Mouse (Mus musculus): ENCODE measurements at regions not wholly inside any gene's neighbourhood (a gene's known extent, or its start where the extent isn't known, plus 50 kb on each side); places are given as distances from the start of the nearest gene placed in this dataset.
A peak's percentile ranks its signal among the peaks of the same experiment; 100 is the strongest.
"Not testable (repeated sequence)": the region's sequence is repeated elsewhere in the genome, so short reads cannot be mapped to it uniquely, and the experiment has no call there.

DNA sequence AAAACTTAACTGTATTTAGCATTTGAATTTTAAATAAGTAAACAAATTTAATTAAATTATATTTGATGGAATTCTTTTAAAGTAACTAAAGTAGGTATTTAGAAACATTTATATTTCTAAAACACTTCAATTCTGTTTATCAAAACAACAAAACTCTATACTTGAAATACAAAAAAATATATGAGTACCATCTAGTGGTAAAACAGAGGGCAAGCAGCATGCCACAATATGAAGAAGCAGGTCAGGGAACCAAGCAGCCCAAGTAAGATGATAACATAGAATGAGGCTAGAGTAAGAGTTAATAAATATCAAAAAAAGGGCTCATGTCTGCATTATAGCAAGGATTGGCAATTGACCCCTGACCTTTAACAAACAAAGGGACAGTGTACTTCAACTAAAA is 639.7 kb downstream of the Cdh10 start:
- DNase-seq (ENCODE audit: low spot score): no peak

GRCm38 (mm10) chr15:19473521-19473920 is 654.8 kb downstream of the Cdh10 start:
- Histone ChIP-seq H3K9ac (no peak overlapping the region), H3K36me3 (replicated peaks; ENCODE audit: control insufficient read depth, insufficient read depth) (no peaks in the 10 kb centered on the region), H3K4me3 (replicated peaks; ENCODE audit: low read length) (no peak overlapping the region), H3K4me1 (replicated peaks; ENCODE audit: control insufficient read depth, insufficient read depth, low read length) (no peaks in the 10 kb centered on the region), H3K27ac (no peak overlapping the region), H3K4me2 (replicated peaks) (no peak overlapping the region), H3K9me3 (ENCODE audit: control insufficient read depth, low read length) (no peaks in the 10 kb centered on the region), H3K27me3 (ENCODE audit: control insufficient read depth, insufficient read depth, low read length) (no peaks in the 10 kb centered on the region)
- DNase-seq (ENCODE audit: low spot score) (peak; percentile 76), ATAC-seq (ENCODE audit: low FRiP score) (no peak)
- 29% methylated on average over 2 of the region's 2 CpGs for WGBS

More for the DNA sequence above, 639.7 kb downstream of the Cdh10 start:
- Histone ChIP-seq H3K36me3 (replicated peaks; ENCODE audit: control insufficient read depth, insufficient read depth) (no peaks in the 10 kb centered on the region), H3K9ac (no peak overlapping the region), H3K9me3 (ENCODE audit: control insufficient read depth, low read length) (no peaks in the 10 kb centered on the region), H3K4me2 (replicated peaks) (no peak overlapping the region), H3K4me3 (replicated peaks; ENCODE audit: low read length) (no peak overlapping the region), H3K27me3 (ENCODE audit: control insufficient read depth, insufficient read depth, low read length) (no peaks in the 10 kb centered on the region), H3K4me1 (replicated peaks; ENCODE audit: control insufficient read depth, insufficient read depth, low read length) (no peaks in the 10 kb centered on the region), H3K27ac (no peak overlapping the region)
- ATAC-seq (ENCODE audit: low FRiP score): no peak

GRCm38 (mm10) chr15:19493556-19493955 is 674.8 kb downstream of the Cdh10 start:
- not testable (repeated sequence) for H3K36me3 ChIP-seq (replicated peaks; ENCODE audit: control insufficient read depth, insufficient read depth); DNase-seq (ENCODE audit: low spot score); ATAC-seq (ENCODE audit: low FRiP score); H3K27ac ChIP-seq; H3K4me3 ChIP-seq (replicated peaks; ENCODE audit: low read length); H3K4me1 ChIP-seq (replicated peaks; ENCODE audit: control insufficient read depth, insufficient read depth, low read length); H3K9me3 ChIP-seq (ENCODE audit: control insufficient read depth, low read length); H3K9ac ChIP-seq; H3K4me2 ChIP-seq (replicated peaks); H3K27me3 ChIP-seq (ENCODE audit: control insufficient read depth, insufficient read depth, low read length)

- H3K27ac ChIP-seq: no peak overlapping the region
- ATAC-seq (ENCODE audit: low FRiP score) (no peak), DNase-seq (ENCODE audit: low spot score) (no peak)
- no peaks in the 10 kb centered on the region for H3K27me3 ChIP-seq (ENCODE audit: control insufficient read depth, insufficient read depth, low read length)
- H3K4me3 ChIP-seq (replicated peaks; ENCODE audit: low read length): no peak overlapping the region
- no peaks in the 10 kb centered on the region for H3K4me1 ChIP-seq (replicated peaks; ENCODE audit: control insufficient read depth, insufficient read depth, low read length)
- H3K36me3 ChIP-seq (replicated peaks; ENCODE audit: control insufficient read depth, insufficient read depth): no peaks in the 10 kb centered on the region
- WGBS: 75% methylated on average over 2 of the region's 2 CpGs
- no peak overlapping the region for H3K9ac ChIP-seq
- H3K4me2 ChIP-seq (replicated peaks): no peak overlapping the region
- no peaks in the 10 kb centered on the region for H3K9me3 ChIP-seq (ENCODE audit: control insufficient read depth, low read length)
Measured at GRCm38 (mm10) chr15:19519377-19519776, 700.6 kb downstream of the Cdh10 start.

DNA sequence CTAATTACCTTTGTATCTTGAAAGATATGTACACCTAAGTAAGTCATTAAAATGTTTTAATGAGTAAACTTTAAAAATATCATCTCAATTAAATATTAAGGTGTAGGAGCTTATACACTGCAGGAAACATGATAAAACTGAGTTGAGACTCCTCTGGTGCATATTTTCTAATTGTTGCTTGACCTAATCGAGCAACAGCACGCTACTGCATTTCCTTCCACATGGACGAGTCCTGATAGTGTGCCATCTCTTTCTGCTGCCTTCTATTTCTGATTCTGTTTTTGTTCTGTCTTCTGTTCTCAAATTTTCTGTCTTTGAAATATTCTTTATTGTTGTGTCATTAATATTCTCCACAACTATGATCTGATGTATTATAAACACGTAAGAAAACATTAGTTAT is 721.9 kb downstream of the Cdh10 start:
- no peaks in the 10 kb centered on the region for H3K9me3 ChIP-seq (ENCODE audit: control insufficient read depth, low read length)
- 91% methylated on average over 4 of the region's 4 CpGs for WGBS
- ATAC-seq (ENCODE audit: low FRiP score) (no peak), DNase-seq (ENCODE audit: low spot score) (no peak)
- no peak overlapping the region for H3K4me3 ChIP-seq (replicated peaks; ENCODE audit: low read length)
- H3K9ac ChIP-seq: no peak overlapping the region
- no peaks in the 10 kb centered on the region for H3K27me3 ChIP-seq (ENCODE audit: control insufficient read depth, insufficient read depth, low read length)
- H3K4me1 ChIP-seq (replicated peaks; ENCODE audit: control insufficient read depth, insufficient read depth, low read length): no peaks in the 10 kb centered on the region
- no peaks in the 10 kb centered on the region for H3K36me3 ChIP-seq (replicated peaks; ENCODE audit: control insufficient read depth, insufficient read depth)
- no peak overlapping the region for H3K4me2 ChIP-seq (replicated peaks)
- H3K27ac ChIP-seq: no peak overlapping the region

GRCm38 (mm10) chr15:19549757-19550156 is 731.0 kb downstream of the Cdh10 start:
- Histone ChIP-seq H3K27ac (no peak overlapping the region), H3K9me3 (ENCODE audit: control insufficient read depth, low read length) (no peaks in the 10 kb centered on the region), H3K4me3 (replicated peaks; ENCODE audit: low read length) (no peak overlapping the region), H3K36me3 (replicated peaks; ENCODE audit: control insufficient read depth, insufficient read depth) (no peaks in the 10 kb centered on the region), H3K27me3 (ENCODE audit: control insufficient read depth, insufficient read depth, low read length) (no peaks in the 10 kb centered on the region), H3K4me2 (replicated peaks) (no peak overlapping the region), H3K4me1 (replicated peaks; ENCODE audit: control insufficient read depth, insufficient read depth, low read length) (no peaks in the 10 kb centered on the region), H3K9ac (no peak overlapping the region)
- ATAC-seq (ENCODE audit: low FRiP score): no peak
- DNase-seq (ENCODE audit: low spot score): no peak

DNA sequence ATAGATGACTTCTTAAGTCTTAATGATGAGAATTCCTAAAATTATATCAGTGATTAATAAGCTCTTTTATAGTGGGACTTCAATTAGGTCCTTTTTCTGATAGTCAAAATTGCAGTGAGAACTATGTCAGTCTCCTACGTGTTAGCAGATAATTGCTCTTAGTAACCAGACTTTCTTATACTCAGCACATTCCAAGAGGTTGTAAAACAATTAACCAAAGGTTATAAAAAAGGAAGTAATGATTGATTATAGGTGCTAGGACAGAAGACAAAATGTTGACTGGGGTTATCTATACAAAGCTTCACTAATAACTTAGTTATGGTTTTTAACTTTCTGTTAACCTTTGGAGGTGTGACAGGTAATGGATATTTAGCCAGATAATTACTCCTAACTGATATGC is 766.0 kb downstream of the Cdh10 start:
- H3K9ac ChIP-seq: no peak overlapping the region

GRCm38 (mm10) chr15:19585281-19585680 is 766.5 kb downstream of the Cdh10 start:
- Histone ChIP-seq H3K4me2 (replicated peaks) (no peak overlapping the region), H3K27me3 (ENCODE audit: control insufficient read depth, insufficient read depth, low read length) (no peaks in the 10 kb centered on the region), H3K9ac (no peak overlapping the region), H3K9me3 (ENCODE audit: control insufficient read depth, low read length) (no peaks in the 10 kb centered on the region), H3K36me3 (replicated peaks; ENCODE audit: control insufficient read depth, insufficient read depth) (no peaks in the 10 kb centered on the region), H3K27ac (no peak overlapping the region), H3K4me3 (replicated peaks; ENCODE audit: low read length) (no peak overlapping the region), H3K4me1 (replicated peaks; ENCODE audit: control insufficient read depth, insufficient read depth, low read length) (no peaks in the 10 kb centered on the region)
- DNase-seq (ENCODE audit: low spot score): no peak
- 97% methylated on average over 1 of the region's 1 CpGs for WGBS
- ATAC-seq (ENCODE audit: low FRiP score): no peak

More for the DNA sequence above, 766.0 kb downstream of the Cdh10 start:
- DNase-seq (ENCODE audit: low spot score): no peak
- no peak overlapping the region for H3K27ac ChIP-seq
- no peaks in the 10 kb centered on the region for H3K4me1 ChIP-seq (replicated peaks; ENCODE audit: control insufficient read depth, insufficient read depth, low read length)
- ATAC-seq (ENCODE audit: low FRiP score): no peak
- H3K4me3 ChIP-seq (replicated peaks; ENCODE audit: low read length): no peak overlapping the region
- H3K36me3 ChIP-seq (replicated peaks; ENCODE audit: control insufficient read depth, insufficient read depth): no peaks in the 10 kb centered on the region
- H3K4me2 ChIP-seq (replicated peaks): no peak overlapping the region
- WGBS: 81% methylated on average over 1 of the region's 1 CpGs
- no peaks in the 10 kb centered on the region for H3K27me3 ChIP-seq (ENCODE audit: control insufficient read depth, insufficient read depth, low read length)
- H3K9me3 ChIP-seq (ENCODE audit: control insufficient read depth, low read length): no peaks in the 10 kb centered on the region

DNA sequence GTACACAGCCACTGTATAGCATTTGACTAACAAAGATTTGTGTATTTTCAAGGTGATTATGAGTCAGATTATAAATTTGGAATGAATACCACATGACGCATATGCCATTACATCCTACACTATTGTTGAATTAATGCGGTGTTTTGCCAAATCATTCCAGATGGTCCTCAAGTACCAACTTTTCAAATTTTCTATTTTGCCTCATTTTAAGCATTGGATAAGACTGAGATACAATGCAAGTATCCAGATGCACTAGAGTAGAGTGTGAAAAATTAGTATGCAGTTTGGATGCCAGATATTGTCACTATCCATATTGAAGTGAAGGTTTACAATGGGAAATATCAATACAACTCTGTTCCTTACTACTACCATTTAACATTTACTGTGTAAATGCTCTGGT is 775.0 kb downstream of the Cdh10 start:
- no peaks in the 10 kb centered on the region for H3K4me1 ChIP-seq (replicated peaks; ENCODE audit: control insufficient read depth, insufficient read depth, low read length)
- H3K27ac ChIP-seq: no peak overlapping the region
- ATAC-seq (ENCODE audit: low FRiP score) (no peak), DNase-seq (ENCODE audit: low spot score) (no peak)
- H3K36me3 ChIP-seq (replicated peaks; ENCODE audit: control insufficient read depth, insufficient read depth): no peaks in the 10 kb centered on the region
- 98% methylated on average over 2 of the region's 2 CpGs for WGBS
- no peak overlapping the region for H3K4me3 ChIP-seq (replicated peaks; ENCODE audit: low read length)
- H3K9ac ChIP-seq: no peak overlapping the region
- H3K27me3 ChIP-seq (ENCODE audit: control insufficient read depth, insufficient read depth, low read length): no peaks in the 10 kb centered on the region
- no peak overlapping the region for H3K4me2 ChIP-seq (replicated peaks)
- no peaks in the 10 kb centered on the region for H3K9me3 ChIP-seq (ENCODE audit: control insufficient read depth, low read length)

- not testable (repeated sequence) for H3K36me3 ChIP-seq (replicated peaks; ENCODE audit: control insufficient read depth, insufficient read depth); H3K4me1 ChIP-seq (replicated peaks; ENCODE audit: control insufficient read depth, insufficient read depth, low read length); H3K27me3 ChIP-seq (ENCODE audit: control insufficient read depth, insufficient read depth, low read length); H3K27ac ChIP-seq; DNase-seq (ENCODE audit: low spot score); ATAC-seq (ENCODE audit: low FRiP score); H3K4me2 ChIP-seq (replicated peaks); H3K9me3 ChIP-seq (ENCODE audit: control insufficient read depth, low read length); H3K4me3 ChIP-seq (replicated peaks; ENCODE audit: low read length); H3K9ac ChIP-seq
- 89% methylated on average over 5 of the region's 5 CpGs for WGBS
Measured at GRCm38 (mm10) chr15:19622367-19622766, 803.6 kb downstream of the Cdh10 start.

Measured in hindbrain, embryonic 14.5 days (tissue).